Mouse (Mus musculus): ENCODE data around the gene Tmem234.

Gene Tmem234

DNA sequence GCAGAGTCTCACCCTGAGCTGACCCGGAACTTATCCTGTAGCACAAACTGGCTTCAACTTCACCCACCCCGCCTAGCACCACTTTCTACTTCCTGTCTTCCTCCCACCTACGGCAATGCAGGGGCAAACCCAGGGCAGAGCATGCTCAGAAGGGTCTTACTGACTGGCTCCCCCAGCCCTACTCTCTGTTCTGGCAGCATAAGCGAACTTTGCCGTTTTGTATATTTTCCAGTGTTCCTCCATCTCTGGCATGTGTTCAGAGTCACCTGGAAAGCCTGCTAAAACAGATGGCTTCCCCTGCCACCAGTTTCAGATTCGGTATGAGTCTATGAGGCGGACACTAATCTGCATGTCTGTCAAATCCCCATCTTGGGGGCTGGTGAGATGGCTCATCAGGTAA lies 20.1 kb upstream of the Tmem234 start:
- DNase-seq (ENCODE audit: low spot score): no peak

GRCm38 (mm10) chr4:129582251-129582650 lies 18.2 kb upstream of the Tmem234 start:
- no peak for DNase-seq (ENCODE audit: low spot score)

DNA sequence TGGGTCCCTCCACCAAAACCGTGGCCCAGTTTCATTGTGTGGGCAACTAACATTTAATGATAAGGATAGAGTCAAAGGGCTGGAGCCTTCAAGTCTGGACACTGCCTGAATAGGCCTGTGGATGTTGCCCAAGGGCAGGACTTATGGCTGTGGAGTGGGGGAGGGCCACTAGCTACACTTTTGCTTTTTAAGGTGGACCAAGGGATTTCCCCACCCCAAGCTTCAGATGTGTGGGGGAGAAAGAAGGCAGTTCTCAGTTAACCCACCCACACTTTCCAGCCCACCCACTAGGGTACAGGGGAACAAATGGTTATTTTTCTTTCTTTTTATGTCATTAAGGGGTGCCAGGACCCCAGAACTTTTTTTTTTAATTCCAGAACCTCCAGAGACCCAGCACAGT lies 16.1 kb upstream of the Tmem234 start:
- DNase-seq (ENCODE audit: low spot score): no peak

DNA sequence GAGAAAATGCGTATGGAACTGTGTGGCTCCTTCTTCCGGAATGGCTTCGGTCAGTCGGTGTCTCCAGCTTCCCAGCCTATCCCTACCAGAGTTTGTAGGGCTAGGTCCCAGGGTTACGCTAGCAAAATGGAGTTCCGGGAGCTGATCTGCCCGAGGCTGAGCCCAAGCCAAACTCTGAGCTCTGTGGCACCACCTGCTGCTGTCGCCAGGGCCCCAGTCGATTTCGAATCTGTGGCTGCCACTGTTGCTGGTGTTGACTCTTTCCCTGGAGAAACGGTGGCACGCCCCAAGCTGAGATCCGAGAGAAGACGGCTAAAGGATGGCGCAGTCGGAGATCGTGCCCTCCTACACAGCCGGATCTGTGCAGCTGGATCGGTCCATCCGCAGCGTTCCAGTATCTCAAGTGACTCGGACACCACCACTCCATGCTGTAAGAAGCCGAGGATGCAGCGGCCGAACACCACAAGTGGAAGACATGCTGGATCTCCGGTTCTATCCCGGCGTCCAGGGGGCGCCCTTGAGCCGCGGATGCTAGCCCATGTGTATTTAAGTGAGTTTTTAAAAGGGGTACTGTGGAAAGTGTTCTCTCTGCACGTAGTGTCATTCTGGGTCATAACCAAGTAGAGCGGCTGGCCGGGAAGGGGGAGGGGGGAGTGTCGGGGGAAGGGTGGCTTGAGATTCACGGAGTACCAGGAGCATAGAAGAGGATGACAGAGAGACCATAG lies 15.4 kb upstream of the Tmem234 start:
- peak; percentile 74 for DNase-seq (ENCODE audit: low spot score)

GRCm38 (mm10) chr4:129585773-129586172 lies 14.7 kb upstream of the Tmem234 start:
- DNase-seq (ENCODE audit: low spot score): no peak

- DNase-seq (ENCODE audit: low spot score): no peak
Observed at GRCm38 (mm10) chr4:129586943-129587342, 13.5 kb upstream of the Tmem234 start.

GRCm38 (mm10) chr4:129588865-129589264 lies 11.6 kb upstream of the Tmem234 start:
- DNase-seq (ENCODE audit: low spot score): no peak

DNA sequence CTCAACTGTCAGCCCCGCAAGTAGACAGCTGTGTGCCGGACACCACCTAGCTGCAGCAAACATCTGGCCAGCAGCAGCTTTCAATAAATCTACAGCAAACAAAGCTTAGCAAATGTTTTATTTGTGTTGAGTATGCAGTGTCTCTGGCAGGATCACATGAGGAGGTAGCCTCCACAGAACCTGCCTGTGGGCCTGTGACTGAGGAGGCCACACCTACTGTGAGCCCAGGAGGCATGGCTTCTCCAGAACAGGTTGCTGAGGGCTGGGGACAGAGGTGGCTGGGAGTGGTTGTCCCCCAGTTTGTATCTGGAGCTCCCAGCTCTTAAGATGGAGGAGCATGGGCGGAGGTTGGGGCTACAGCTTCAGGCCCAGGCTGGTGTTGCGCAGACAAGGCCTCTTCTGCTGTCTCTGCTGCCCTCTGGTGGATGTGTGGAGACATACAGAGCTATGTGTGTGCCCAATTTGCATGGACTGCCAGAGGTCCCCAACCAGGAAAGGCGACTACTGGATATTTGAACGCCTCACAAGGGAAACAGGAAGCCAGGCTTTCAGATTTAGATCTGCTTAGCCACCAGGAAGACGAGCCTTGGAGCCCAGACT lies 8.1 kb downstream of the Tmem234 start:
- peak; percentile 71 for DNase-seq (ENCODE audit: low spot score)

DNA sequence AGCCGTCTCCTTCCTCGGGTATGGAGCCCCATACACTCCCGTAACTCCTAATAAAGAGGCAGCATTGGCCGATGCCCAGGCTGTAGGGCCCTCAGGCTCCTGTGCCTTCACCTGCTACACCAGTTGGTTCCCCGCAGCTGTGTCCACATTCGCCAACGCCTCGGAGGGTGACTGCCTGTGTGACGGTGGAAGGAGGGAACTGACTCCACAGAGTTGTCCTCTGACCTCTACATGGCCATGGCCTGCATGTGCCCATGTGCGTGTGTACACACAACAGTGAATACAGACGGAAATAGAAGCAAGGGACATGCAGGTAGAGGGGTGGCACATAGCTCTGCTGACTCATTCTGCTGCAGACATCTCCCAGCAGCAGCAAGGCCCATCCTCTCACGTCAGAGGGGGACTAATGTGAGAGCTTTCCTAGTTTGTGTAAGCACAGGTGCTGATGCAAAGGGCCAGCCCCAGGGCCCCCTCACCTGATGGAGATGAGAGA lies 8.7 kb downstream of the Tmem234 start:
- DNase-seq (ENCODE audit: low spot score): no peak

- DNase-seq (ENCODE audit: low spot score): no peak
Observed at GRCm38 (mm10) chr4:129610026-129610425, 9.6 kb downstream of the Tmem234 start.

DNA sequence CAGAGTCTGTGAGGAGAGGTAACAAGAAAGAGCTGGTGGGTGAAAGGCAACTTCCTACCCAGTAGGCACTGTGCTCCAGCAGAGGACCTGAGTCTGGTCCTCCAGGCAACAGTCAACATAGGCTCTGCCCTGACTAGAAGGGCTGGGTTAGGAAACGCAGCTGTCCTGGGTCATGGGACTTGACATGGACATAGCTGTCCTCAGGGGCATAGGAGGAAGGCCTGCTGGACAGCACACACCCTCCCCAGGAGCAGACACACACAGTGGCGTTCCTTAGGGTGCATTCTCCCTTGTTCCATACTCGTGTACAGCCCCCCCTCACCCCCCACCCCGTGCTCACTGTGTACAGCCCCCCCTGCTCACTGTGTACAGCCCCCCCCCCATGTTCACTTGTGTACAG lies 10.0 kb downstream of the Tmem234 start:
- DNase-seq (ENCODE audit: low spot score): no peak

- no peak for DNase-seq (ENCODE audit: low spot score)
Observed at GRCm38 (mm10) chr4:129614093-129614492, 13.6 kb downstream of the Tmem234 start, which contains the start of gene Dcdc2b. Gene Dcdc2b (minus strand): TSS chr4:129614257.

- DNase-seq (ENCODE audit: low spot score): no peak
Observed at GRCm38 (mm10) chr4:129615801-129616290, 15.4 kb downstream of the Tmem234 start.

GRCm38 (mm10) chr4:129616631-129617030 lies 16.2 kb downstream of the Tmem234 start:
- DNase-seq (ENCODE audit: low spot score): no peak

DNA sequence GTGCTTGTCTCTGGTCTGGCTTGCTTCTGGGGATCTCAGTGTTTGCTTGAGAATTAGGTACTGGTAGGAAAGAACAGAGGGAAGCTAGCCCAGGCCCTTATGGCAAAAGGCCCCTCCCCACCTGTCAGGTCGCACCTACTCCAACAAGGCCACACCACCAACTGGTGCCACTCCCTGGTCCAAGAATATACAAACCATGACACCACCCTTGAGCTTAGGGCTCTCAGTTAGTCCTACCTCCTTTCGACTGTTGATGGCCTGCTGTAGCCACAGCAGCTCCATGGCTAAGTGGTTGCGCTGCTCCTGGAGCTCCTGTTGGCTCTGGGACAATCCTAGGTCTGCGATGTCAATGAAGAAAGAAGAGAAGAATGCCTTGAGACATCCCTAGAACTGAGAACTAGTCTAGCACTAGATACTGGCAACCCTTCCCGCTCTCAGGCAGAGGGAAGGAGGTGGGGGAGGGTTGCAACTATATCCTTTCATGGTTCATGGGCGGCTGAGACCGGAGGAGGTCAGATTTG lies 16.7 kb downstream of the Tmem234 start:
- no peak for DNase-seq (ENCODE audit: low spot score)

GRCm38 (mm10) chr4:129618031-129618430 lies 17.6 kb downstream of the Tmem234 start:
- DNase-seq (ENCODE audit: low spot score): no peak

DNA sequence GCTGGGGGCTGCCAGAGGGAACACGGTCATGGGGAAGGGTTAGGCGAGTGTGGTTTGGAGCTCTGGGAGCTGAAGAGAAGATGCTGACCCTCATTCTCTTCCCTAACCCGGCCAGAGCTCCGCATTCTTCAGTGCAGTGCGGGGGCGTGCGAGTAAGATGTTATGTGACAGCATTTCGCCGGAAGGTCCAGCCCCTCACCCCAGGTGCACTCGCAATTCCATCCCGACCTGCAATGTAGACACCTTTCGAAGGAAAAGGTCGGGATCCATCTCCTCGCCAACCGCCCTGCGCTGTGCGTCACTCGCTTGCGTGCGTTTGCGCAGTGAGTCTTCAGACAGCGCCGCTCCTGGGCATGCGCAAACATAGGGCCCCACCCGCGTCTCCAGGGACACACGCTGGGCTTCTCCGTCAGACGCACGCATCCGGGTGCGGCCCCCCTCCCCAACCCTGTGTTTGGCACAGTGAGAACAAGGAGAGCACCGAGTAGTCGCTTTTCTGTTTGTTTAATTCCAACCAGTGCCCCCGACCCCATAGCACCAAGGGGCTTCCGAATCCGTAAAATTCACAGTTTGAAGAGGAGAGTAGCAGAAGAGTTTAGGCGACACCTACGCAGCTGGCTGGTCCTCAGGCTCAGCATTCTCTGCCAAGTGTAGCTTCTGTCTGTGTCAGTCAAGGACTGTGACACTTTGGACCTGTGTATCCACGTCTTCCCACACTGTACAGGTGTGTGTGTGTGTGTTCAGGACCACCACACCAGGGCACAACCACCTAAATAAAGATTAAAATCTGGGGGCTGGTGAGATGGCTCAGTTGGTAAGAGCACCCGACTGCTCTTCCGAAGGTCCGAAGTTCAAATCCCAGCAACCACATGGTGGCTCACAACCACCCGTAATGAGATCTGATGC lies 18.6 kb downstream of the Tmem234 start, which contains the start of gene Iqcc:
Gene Iqcc (minus strand): TSS at position 314 of the 906 bp plus-strand sequence.
- DNase-seq (ENCODE audit: low spot score): peak; percentile 92

DNA sequence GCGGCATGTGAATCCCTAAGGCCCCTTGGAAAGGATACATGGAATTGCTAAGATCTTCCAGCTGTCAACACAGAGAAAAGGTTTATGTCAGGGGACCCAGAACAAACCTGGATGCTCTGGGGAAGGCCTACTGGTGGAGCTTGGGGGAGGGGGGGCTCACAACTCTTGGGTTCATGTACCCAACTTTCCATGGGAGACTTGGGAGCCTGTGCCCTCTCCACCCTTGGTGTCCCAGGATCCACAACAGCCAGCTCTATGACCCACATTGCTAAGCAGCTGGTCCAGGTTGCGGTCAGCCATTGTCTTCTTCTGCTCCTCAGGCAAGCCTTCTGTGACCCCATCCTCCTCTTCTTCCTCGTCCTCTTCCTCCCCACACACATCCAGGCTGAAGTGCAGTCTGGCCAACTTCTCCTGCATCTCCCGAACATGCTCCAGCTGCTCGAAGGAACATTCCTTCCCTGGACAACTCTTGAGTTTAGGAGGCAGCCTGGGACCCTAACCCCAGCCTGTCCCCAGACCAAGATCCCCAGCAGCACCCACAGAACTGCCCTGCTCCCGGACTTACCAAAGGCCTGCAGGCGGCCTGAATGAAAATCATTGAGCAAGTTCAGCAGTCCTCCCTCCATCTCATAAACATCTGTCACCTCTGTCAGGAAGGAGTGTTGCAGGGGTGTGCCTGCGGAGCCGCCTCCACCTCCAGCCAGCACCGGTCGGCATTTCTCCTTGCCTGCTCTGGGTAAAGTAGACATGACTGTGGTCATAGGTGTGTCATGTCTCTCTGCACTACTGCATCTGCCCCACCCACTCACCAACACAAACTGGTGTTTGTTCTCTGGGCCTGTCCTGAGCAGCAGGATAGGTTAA lies 20.2 kb downstream of the Tmem234 start:
- DNase-seq (ENCODE audit: low spot score): no peak

- no peak for DNase-seq (ENCODE audit: low spot score)
Observed at GRCm38 (mm10) chr4:129621283-129621841, 20.9 kb downstream of the Tmem234 start.

GRCm38 (mm10) chr4:129622120-129622802 lies 21.8 kb downstream of the Tmem234 start:
- DNase-seq (ENCODE audit: low spot score): no peak
